Mouse (Mus musculus) lung, embryonic 16.5 days (tissue): ENCODE data around the gene Lpcat3. TPM values are rescaled to one million over a fixed set of nuclear protein-coding genes. Genes with fewer than 3 reads are reported as not detected.

Source experiments
- ATAC-seq: fragments of 200-750 bp; cut with Nextera tagmentation; 2 replicates; pipeline ENCODE4 v1.8.0; 2017; ENCODE audit warnings: low read depth, mild to moderate bottlenecking, moderate library complexity
- H3K27ac ChIP-seq: fragments of 300-500 bp; sonication (generic); 2 replicates; pipeline ENCODE4 v1.5.1; 2014; ENCODE audit warnings: mild to moderate bottlenecking, control low read depth, low read length
- H3K27me3 ChIP-seq: fragments of 300-500 bp; sonication (generic); 2 replicates; pipeline ENCODE4 v1.6.1; 2014; ENCODE audit warnings: low read depth, low read length, mixed read lengths; ENCODE audit not compliant: control insufficient read depth, insufficient read depth
- H3K36me3 ChIP-seq: fragments of 300-500 bp; sonication (generic); 2 replicates; pipeline ENCODE4 v1.6.1; 2014; ENCODE audit warnings: low read length; ENCODE audit not compliant: control insufficient read depth, insufficient read depth
- H3K4me1 ChIP-seq: fragments of 300-500 bp; sonication (generic); replicated peaks from 2 replicates; pipeline ENCODE4 v1.6.1; 2014; ENCODE audit warnings: low read length, mixed read lengths; ENCODE audit not compliant: control insufficient read depth, insufficient read depth
- H3K4me2 ChIP-seq: fragments of 300-500 bp; sonication (generic); 2 replicates; pipeline ENCODE4 v1.6.1; 2014; ENCODE audit warnings: low read depth, low read length, control low read depth
- H3K4me3 ChIP-seq: fragments of 300-500 bp; sonication (generic); 2 replicates; pipeline ENCODE4 v1.5.1; 2014; ENCODE audit warnings: mild to moderate bottlenecking, low read length, control low read depth
- H3K9ac ChIP-seq: fragments of 300-500 bp; sonication (generic); 2 replicates; pipeline ENCODE4 v1.6.1; 2014; ENCODE audit warnings: low read length, control low read depth
- H3K9me3 ChIP-seq: fragments of 300-500 bp; sonication (generic); 2 replicates; pipeline ENCODE4 v1.6.1; 2016; ENCODE audit warnings: low read length; ENCODE audit not compliant: control insufficient read depth
- WGBS: fragments of 180-500 bp; shearing (Covaris S2); extraction: QIAGEN DNeasy Blood & Tissue Kit; methylation state at CpG from one replicate; pipeline ENCODE4 v1.1.7; 2014; 5-methylcytosine and 5-hydroxymethylcytosine counted together
- polyA plus RNA-seq: library from polyadenylated mRNA; unstranded; fragments of >200 nt; fragmentation: Nextera tagmentation; extraction: Ambion mirVana; gene quantifications from 2 replicates; pipeline ENCODE4 v1.2.1, GENCODE M21; 2015

The Lpcat3 gene
- polyA plus RNA-seq, 1 experiment from 2014 or later, result 60.9 TPM

GRCm38 (mm10) chr6:124655893-124656292 lies 6.9 kb upstream of the Lpcat3 start:
- Histone ChIP-seq H3K9me3 (peaks cover 5% of the 10 kb centered on the region), H3K4me2 (no peak overlapping the region), H3K9ac (no peak overlapping the region), H3K27me3 (no peaks in the 10 kb centered on the region), H3K4me3 (no peak overlapping the region), H3K36me3 (no peaks in the 10 kb centered on the region), H3K27ac (no peak overlapping the region), H3K4me1 (no peaks in the 10 kb centered on the region)
- ATAC-seq, result no peak
- 25% methylated on average over 6 of the region's 6 CpGs for WGBS

GRCm38 (mm10) chr6:124658067-124658466 lies 4.8 kb upstream of the Lpcat3 start:
- Histone ChIP-seq H3K9me3 (peaks cover 3% of the 10 kb centered on the region), H3K36me3 (no peaks in the 10 kb centered on the region), H3K27ac (no peak overlapping the region), H3K27me3 (no peaks in the 10 kb centered on the region), H3K4me2 (no peak overlapping the region), H3K9ac (no peak overlapping the region), H3K4me1 (peaks cover 2% of the 10 kb centered on the region; the same call in 1 of the 2 replicates), H3K4me3 (no peak overlapping the region)
- 89% methylated on average over 2 of the region's 2 CpGs for WGBS
- no peak for ATAC-seq

GRCm38 (mm10) chr6:124661156-124661806 lies 1.5 kb upstream of the Lpcat3 start:
- no peak overlapping the region for H3K4me3 ChIP-seq
- H3K27ac ChIP-seq, result no peak overlapping the region
- 96% methylated on average over 4 of the region's 4 CpGs for WGBS
- no peak for ATAC-seq
- no peaks in the 10 kb centered on the region for H3K27me3 ChIP-seq
- no peak overlapping the region for H3K4me2 ChIP-seq
- H3K9me3 ChIP-seq, result no peaks in the 10 kb centered on the region
- H3K9ac ChIP-seq, result no peak overlapping the region
- H3K36me3 ChIP-seq, result no peaks in the 10 kb centered on the region
- H3K4me1 ChIP-seq, result peaks cover 4% of the 10 kb centered on the region; the same call in 1 of the 2 replicates

- WGBS, result 27% methylated on average over 6 of the region's 6 CpGs
- peak overlapping the region; percentile 81 for H3K4me3 ChIP-seq
- no peaks in the 10 kb centered on the region for H3K27me3 ChIP-seq
- peaks cover 4% of the 10 kb centered on the region; the same call in 1 of the 2 replicates for H3K4me1 ChIP-seq
- ATAC-seq, result no peak
- H3K9ac ChIP-seq, result peak overlapping the region; percentile 70
- peak overlapping the region; percentile 56 for H3K4me2 ChIP-seq
- no peaks in the 10 kb centered on the region for H3K36me3 ChIP-seq
- H3K27ac ChIP-seq, result peak overlapping the region; percentile 79
- H3K9me3 ChIP-seq, result no peaks in the 10 kb centered on the region
These were observed 832 bp upstream of the Lpcat3 start for GRCm38 (mm10) chr6:124661995-124662394.

GRCm38 (mm10) chr6:124663424-124663795 lies 583 bp downstream of the Lpcat3 start:
- Histone ChIP-seq H3K27ac (peak overlapping the region; percentile 68; the same call in 1 of the 2 replicates), H3K9ac (peak overlapping the region; percentile 79)

GRCm38 (mm10) chr6:124664256-124664655 lies 1.4 kb downstream of the Lpcat3 start:
- Histone ChIP-seq H3K9ac (no peak overlapping the region), H3K4me2 (peak overlapping the region; percentile 56; the same call in 1 of the 2 replicates), H3K36me3 (no peaks in the 10 kb centered on the region), H3K9me3 (no peaks in the 10 kb centered on the region), H3K4me1 (peaks cover 4% of the 10 kb centered on the region; the same call in 1 of the 2 replicates), H3K27ac (no peak overlapping the region), H3K4me3 (no peak overlapping the region), H3K27me3 (no peaks in the 10 kb centered on the region)
- no peak for ATAC-seq
- 78% methylated on average over 7 of the region's 7 CpGs for WGBS

More at GRCm38 (mm10) chr6:124663424-124663795, 583 bp downstream of the Lpcat3 start:
- Histone ChIP-seq H3K4me2 (peak overlapping the region; percentile 56), H3K4me3 (peak overlapping the region; percentile 81), H3K4me1 (peaks cover 4% of the 10 kb centered on the region; the same call in 1 of the 2 replicates), H3K27me3 (no peaks in the 10 kb centered on the region), H3K9me3 (no peaks in the 10 kb centered on the region), H3K36me3 (no peaks in the 10 kb centered on the region)
- WGBS, result 12% methylated on average over 13 of the region's 13 CpGs
- ATAC-seq, result no peak

- Histone ChIP-seq H3K27ac (no peak overlapping the region), H3K36me3 (no peaks in the 10 kb centered on the region), H3K4me1 (peaks cover 4% of the 10 kb centered on the region; the same call in 1 of the 2 replicates), H3K4me3 (no peak overlapping the region), H3K27me3 (no peaks in the 10 kb centered on the region), H3K9me3 (no peaks in the 10 kb centered on the region), H3K4me2 (no peak overlapping the region), H3K9ac (no peak overlapping the region)
- no peak for ATAC-seq
- WGBS, result 89% methylated on average over 10 of the region's 10 CpGs
These were observed 2.2 kb downstream of the Lpcat3 start for GRCm38 (mm10) chr6:124665011-124665410.

GRCm38 (mm10) chr6:124669234-124669859 lies 6.5 kb downstream of the Lpcat3 start:
- no peak overlapping the region for H3K9ac ChIP-seq
- ATAC-seq, result no peak
- peaks cover 7% of the 10 kb centered on the region; the same call in 1 of the 2 replicates for H3K4me1 ChIP-seq
- H3K4me3 ChIP-seq, result no peak overlapping the region
- 87% methylated on average over 11 of the region's 11 CpGs for WGBS
- H3K4me2 ChIP-seq, result no peak overlapping the region
- H3K27me3 ChIP-seq, result no peaks in the 10 kb centered on the region
- H3K9me3 ChIP-seq, result no peaks in the 10 kb centered on the region
- H3K27ac ChIP-seq, result no peak overlapping the region
- no peaks in the 10 kb centered on the region for H3K36me3 ChIP-seq

GRCm38 (mm10) chr6:124670281-124670900 lies 7.6 kb downstream of the Lpcat3 start:
- no peak overlapping the region for H3K27ac ChIP-seq
- 84% methylated on average over 7 of the region's 7 CpGs for WGBS
- ATAC-seq, result no peak
- H3K9ac ChIP-seq, result no peak overlapping the region
- H3K9me3 ChIP-seq, result no peaks in the 10 kb centered on the region
- no peaks in the 10 kb centered on the region for H3K27me3 ChIP-seq
- H3K4me2 ChIP-seq, result no peak overlapping the region
- H3K36me3 ChIP-seq, result 0 out of 2 replicates have a peak, but pooled peaks cover 2% of the 10 kb centered on the region
- peaks cover 6% of the 10 kb centered on the region; the same call in 1 of the 2 replicates for H3K4me1 ChIP-seq
- no peak overlapping the region for H3K4me3 ChIP-seq
